Mouse (Mus musculus) erythroblast, embryonic 14.5 days (primary cell): Measurements from ENCODE around the gene Itpkc.

ENCODE experiments used
- GATA1 ChIP-seq: IDR thresholded peaks from 2 replicates; pipeline ENCODE4 v1.6.1; 2012; ENCODE audit warnings: low read length, inconsistent platforms, mixed read lengths
- TAL1 ChIP-seq: IDR thresholded peaks from 3 replicates; pipeline ENCODE4 v1.6.1; 2012; ENCODE audit warnings: low read length, inconsistent platforms, mixed read lengths

- TF ChIP-seq GATA1 (no peak), TAL1 (no peak)
Observed at GRCm38 (mm10) chr7:27224877-27225575, 3.4 kb downstream of the Itpkc start.
